Mouse (Mus musculus) heart, embryonic 13.5 days (tissue): ENCODE data around the gene Nphp4. TPM values are rescaled to one million over a fixed set of nuclear protein-coding genes. Genes with fewer than 3 reads are reported as not detected.
A peak's percentile ranks its signal among the peaks of the same experiment; 100 is the strongest.

Experiments used
- ATAC-seq: fragments of 200-750 bp; cut with Nextera tagmentation; 2 replicates; pipeline ENCODE4 v1.8.0; 2017; ENCODE audit warnings: moderate TSS enrichment; ENCODE audit not compliant: insufficient number of reproducible peaks, low FRiP score, low TSS enrichment; ENCODE audit errors: extremely low read depth
- H3K27ac ChIP-seq: fragments of 300-500 bp; sonication (generic); replicated peaks from 2 replicates; pipeline ENCODE4 v1.5.1; 2015; ENCODE audit warnings: moderate library complexity, mild to moderate bottlenecking, inconsistent platforms
- H3K27me3 ChIP-seq: fragments of 300-500 bp; sonication (generic); replicated peaks from 2 replicates; pipeline ENCODE4 v1.6.1; 2015; ENCODE audit warnings: mild to moderate bottlenecking, inconsistent platforms
- H3K36me3 ChIP-seq: fragments of 300-500 bp; sonication (generic); 2 replicates; pipeline ENCODE4 v1.6.1; 2015; ENCODE audit warnings: mild to moderate bottlenecking, inconsistent platforms
- H3K4me1 ChIP-seq: fragments of 300-500 bp; sonication (generic); 2 replicates; pipeline ENCODE4 v1.6.1; 2015; ENCODE audit warnings: inconsistent platforms
- H3K4me2 ChIP-seq: fragments of 300-500 bp; sonication (generic); 2 replicates; pipeline ENCODE4 v1.6.1; 2015; ENCODE audit warnings: inconsistent platforms, mild to moderate bottlenecking, moderate library complexity
- H3K4me3 ChIP-seq: fragments of 300-500 bp; sonication (generic); 2 replicates; pipeline ENCODE4 v1.5.1; 2015; ENCODE audit warnings: moderate library complexity, mild to moderate bottlenecking, inconsistent platforms
- H3K9ac ChIP-seq: fragments of 300-500 bp; sonication (generic); 2 replicates; pipeline ENCODE4 v1.6.1; 2015; ENCODE audit warnings: inconsistent platforms, mild to moderate bottlenecking, moderate library complexity
- H3K9me3 ChIP-seq: fragments of 300-500 bp; sonication (generic); 2 replicates; pipeline ENCODE4 v1.6.1; 2016; ENCODE audit warnings: inconsistent platforms
- WGBS: fragments of 180-500 bp; shearing (Covaris S2); methylation state at CpG from one replicate; pipeline ENCODE4 v1.1.7; 2015; ENCODE audit warnings: mixed read lengths; 5-methylcytosine and 5-hydroxymethylcytosine counted together
- polyA plus RNA-seq: library from polyadenylated mRNA; unstranded; fragments of >200 nt; fragmentation: Nextera tagmentation; extraction: Ambion mirVana; gene quantifications from 2 replicates; pipeline ENCODE4 v1.2.1, GENCODE M21; 2015

Nphp4 gene
- polyA plus RNA-seq, 1 experiment from 2014 or later: 1.7 TPM

DNA sequence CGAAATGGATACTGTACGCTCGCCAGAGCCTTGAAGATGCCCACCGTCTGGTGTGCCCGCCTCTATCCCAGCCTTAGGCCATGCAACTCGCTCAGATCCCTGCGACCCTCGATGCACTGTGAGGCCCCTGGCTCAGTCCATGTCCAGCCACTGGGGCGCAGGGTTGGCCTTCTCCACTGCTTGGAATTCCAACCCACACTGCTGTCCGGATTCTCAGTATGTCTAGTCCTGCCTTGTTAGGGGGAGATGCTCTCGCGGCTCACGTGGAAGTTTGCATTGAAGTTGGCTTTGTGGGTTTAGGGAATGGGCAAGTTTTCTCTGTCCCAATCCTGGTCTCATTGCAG lies 1.7 kb downstream of the Nphp4 start:
- Histone ChIP-seq H3K27ac (peak overlapping the region; percentile 58; the same call in 1 of the 2 replicates), H3K9me3 (no peaks in the 10 kb centered on the region), H3K4me3 (peak overlapping the region; percentile 70), H3K27me3 (peaks cover 42% of the 10 kb centered on the region), H3K4me2 (peak overlapping the region; percentile 88), H3K4me1 (peaks cover 15% of the 10 kb centered on the region), H3K9ac (peak overlapping the region; percentile 86), H3K36me3 (no peaks in the 10 kb centered on the region)
- peak; percentile 20; the same call in 1 of the 2 replicates for ATAC-seq
- WGBS: 2% methylated on average over 13 of the region's 13 CpGs

DNA sequence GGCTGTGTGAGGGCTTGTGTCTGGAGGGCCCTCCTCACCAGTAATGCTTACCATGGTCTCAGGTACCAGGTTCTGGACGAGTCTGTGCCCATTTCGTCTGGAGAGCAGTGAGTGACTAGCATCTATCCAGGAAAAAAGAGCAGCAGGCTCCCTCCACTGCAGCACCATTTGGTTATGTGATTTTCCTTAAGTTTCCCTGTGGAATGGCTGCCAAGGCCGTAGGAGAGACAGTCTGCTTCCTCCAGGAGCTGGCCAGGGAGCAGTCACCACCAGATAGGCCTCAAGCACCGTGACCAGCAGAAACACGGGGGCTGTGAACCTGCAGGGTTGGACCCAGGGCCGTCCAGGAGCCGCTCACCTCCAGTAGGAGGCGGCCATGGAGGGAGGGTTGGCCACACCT lies 3.9 kb downstream of the Nphp4 start:
- WGBS: 49% methylated on average over 8 of the region's 8 CpGs
- Histone ChIP-seq H3K9me3 (no peaks in the 10 kb centered on the region), H3K36me3 (no peaks in the 10 kb centered on the region), H3K27ac (no peak overlapping the region), H3K4me2 (no peak overlapping the region), H3K9ac (no peak overlapping the region), H3K4me3 (no peak overlapping the region), H3K4me1 (peaks cover 15% of the 10 kb centered on the region), H3K27me3 (peaks cover 28% of the 10 kb centered on the region)
- ATAC-seq: no peak

DNA sequence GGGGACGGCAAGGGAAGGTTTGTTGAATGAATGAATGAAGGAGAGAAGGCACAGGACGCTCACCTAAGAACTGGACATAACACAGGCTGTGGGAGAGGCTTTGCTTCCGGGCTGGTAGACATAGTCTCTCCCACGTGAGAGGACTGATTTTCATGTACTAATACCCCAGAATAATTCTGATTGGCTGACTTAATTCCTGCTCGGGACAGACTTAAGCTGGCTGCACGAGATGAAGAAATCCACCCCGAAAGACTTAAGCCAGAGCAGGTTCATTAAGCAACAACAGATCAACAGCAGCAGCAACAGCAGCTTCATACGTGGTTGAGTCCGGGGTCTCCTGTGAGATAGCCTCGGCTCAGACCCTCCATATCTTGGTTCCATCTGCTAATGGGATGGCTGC lies 11.5 kb downstream of the Nphp4 start:
- Histone ChIP-seq H3K4me2 (no peak overlapping the region), H3K9me3 (no peaks in the 10 kb centered on the region), H3K4me1 (peaks cover 11% of the 10 kb centered on the region), H3K36me3 (no peaks in the 10 kb centered on the region), H3K27me3 (no peaks in the 10 kb centered on the region), H3K27ac (no peak overlapping the region), H3K9ac (no peak overlapping the region), H3K4me3 (no peak overlapping the region)
- 77% methylated on average over 10 of the region's 10 CpGs for WGBS
- ATAC-seq: no peak

DNA sequence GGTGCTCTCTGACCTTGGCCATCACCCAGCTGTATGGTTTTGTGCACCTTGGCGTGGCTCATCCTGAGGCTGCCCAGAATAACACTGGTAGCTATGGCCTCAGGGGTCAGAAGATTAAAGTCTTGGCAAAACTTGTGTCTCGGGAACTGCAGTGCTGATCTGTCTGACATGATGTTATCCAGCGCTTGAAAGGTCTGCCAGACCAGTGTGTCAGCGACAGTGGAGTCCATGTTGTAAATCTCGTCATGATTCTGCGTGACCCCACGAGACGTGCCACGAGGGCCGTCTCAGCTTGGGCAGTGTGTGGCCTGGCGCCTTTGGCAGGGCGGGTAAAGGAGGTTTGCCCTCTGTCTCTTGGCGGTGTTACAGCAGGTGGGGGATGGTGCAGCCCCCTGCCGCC lies 13.8 kb downstream of the Nphp4 start:
- Histone ChIP-seq H3K4me1 (peaks cover 11% of the 10 kb centered on the region), H3K4me2 (no peak overlapping the region), H3K27ac (no peak overlapping the region), H3K9ac (no peak overlapping the region), H3K36me3 (no peaks in the 10 kb centered on the region), H3K9me3 (no peaks in the 10 kb centered on the region), H3K4me3 (no peak overlapping the region), H3K27me3 (no peaks in the 10 kb centered on the region)
- no peak for ATAC-seq
- 71% methylated on average over 14 of the region's 14 CpGs for WGBS

DNA sequence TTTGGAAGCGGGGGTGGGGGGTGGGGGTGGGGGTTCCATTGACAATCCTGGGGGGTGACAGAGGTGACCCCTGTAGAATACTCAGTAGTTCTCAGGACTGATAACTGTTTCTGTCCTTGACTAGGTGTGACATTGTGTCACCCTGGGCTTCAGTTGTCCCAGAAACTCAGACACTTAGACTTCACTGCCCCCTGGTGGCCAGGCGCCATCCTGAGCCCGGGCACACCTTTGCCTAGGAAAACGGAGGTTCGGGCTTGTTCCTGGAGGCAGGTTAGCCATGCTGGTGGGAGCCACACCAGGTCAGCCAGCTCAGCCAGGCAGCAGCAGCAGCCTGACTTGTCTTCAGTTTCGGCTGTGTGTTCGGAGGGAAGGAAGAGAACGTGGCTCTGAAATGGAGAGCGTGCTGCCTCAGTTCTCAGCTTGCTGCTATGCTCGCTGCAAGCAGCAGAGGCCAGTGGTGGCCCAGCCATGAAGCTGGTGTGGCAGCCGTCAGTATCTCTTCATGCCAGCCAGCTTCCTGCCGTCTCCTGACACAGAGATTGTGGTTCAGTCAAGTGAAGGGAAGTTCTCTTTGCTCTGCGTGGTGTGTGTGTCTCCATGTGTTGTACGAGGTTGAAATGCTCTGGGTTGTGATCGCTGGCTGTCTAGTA lies 14.9 kb downstream of the Nphp4 start:
- no peaks in the 10 kb centered on the region for H3K27me3 ChIP-seq
- no peaks in the 10 kb centered on the region for H3K9me3 ChIP-seq
- WGBS: 42% methylated on average over 15 of the region's 15 CpGs
- peak overlapping the region; percentile 39 for H3K4me2 ChIP-seq
- H3K9ac ChIP-seq: no peak overlapping the region
- H3K4me1 ChIP-seq: peaks cover 14% of the 10 kb centered on the region
- H3K36me3 ChIP-seq: no peaks in the 10 kb centered on the region
- H3K4me3 ChIP-seq: no peak overlapping the region
- H3K27ac ChIP-seq: no peak overlapping the region
- ATAC-seq: no peak

DNA sequence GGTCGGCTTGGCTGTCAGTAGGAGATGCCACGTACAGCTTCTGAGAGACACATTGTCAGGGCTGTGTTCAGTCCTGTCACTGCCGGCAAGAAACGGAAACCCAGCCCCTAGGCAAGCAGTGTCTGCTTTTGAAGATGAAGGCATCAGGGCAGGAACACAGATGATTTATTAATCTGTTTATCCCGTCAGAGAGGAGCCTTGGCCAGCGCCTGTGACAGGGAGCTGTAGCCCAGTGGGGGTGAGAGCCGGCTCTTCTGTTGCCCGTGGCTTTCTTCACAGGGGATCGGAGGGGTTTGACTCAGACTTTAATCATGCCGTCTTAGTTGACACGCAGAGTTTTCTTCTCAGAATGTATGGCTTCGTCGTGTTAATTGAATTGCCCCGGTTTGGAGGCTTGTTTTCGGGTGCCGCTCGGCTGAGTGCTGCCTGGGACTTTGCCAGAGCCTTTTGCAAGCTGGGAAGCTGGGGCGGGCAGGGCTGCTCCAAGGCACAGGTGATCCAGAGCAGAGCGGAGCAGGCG lies 17.9 kb downstream of the Nphp4 start:
- WGBS: 39% methylated on average over 20 of the region's 20 CpGs
- Histone ChIP-seq H3K9ac (no peak overlapping the region), H3K9me3 (peaks cover 16% of the 10 kb centered on the region), H3K27ac (no peak overlapping the region), H3K36me3 (peaks cover 16% of the 10 kb centered on the region), H3K4me3 (no peak overlapping the region), H3K27me3 (no peaks in the 10 kb centered on the region), H3K4me2 (no peak overlapping the region), H3K4me1 (peaks cover 16% of the 10 kb centered on the region)
- ATAC-seq: no peak

DNA sequence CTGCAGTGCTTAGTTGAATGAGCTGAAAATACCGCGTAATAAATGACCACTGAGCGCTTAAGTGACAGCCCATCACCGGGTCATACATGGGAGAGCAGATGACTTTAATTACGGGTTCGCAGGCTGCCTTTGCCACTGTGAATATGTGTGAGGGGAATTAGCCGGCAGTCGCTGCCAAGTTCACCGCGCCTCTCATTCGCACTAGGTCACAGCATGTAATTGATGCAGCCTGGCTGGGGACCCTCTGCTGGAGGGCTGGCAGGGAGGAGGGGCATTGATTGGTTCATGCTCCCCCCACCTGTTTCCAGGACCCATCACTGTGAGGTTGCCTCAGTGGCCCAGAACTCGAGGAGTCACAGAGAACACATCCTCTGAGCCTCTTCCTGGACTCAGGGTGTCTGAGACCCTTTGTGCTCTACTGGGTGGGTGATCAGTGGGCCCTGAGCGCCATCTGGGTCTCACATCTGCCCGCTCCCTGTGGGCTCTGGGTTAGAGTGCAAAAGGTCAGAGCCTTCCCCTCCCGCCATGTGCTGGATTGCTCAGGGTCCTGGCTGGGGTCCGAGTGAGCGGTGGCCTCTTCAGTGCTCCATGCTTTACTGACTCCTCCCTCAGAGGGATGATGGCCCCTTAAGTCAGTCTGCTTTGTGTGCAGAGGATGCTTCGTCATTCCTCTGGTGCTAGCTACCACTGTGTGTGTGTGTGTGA lies 35.9 kb downstream of the Nphp4 start:
- Histone ChIP-seq H3K9ac (no peak overlapping the region), H3K36me3 (peaks cover 11% of the 10 kb centered on the region), H3K27me3 (no peaks in the 10 kb centered on the region), H3K27ac (no peak overlapping the region), H3K4me1 (no peaks in the 10 kb centered on the region), H3K9me3 (peaks cover 5% of the 10 kb centered on the region), H3K4me2 (no peak overlapping the region), H3K4me3 (no peak overlapping the region)
- WGBS: 74% methylated on average over 18 of the region's 18 CpGs
- ATAC-seq: no peak

DNA sequence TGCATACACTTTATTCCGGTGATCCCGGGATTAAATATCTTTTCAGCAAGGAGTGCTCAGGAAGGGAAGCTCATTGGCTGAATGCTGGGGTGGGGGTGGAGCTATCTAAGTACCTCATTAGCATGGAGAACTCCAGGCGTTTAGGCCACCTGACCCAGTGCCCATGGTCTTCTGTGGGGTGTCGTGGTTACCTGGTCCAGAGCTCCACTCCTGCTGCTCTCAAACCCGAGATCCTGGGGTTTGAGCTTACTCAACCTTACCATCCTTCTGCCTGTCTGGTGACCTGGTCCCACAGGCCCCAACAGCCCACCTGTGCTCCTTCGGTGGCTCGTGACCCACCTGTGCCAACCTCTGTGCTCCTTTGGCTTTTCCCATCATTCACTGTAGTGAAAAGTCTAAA lies 38.4 kb downstream of the Nphp4 start:
- Histone ChIP-seq H3K9ac (no peak overlapping the region), H3K36me3 (no peaks in the 10 kb centered on the region; the same call in none of the 2 replicates), H3K27me3 (no peaks in the 10 kb centered on the region), H3K4me2 (no peak overlapping the region), H3K4me3 (no peak overlapping the region), H3K9me3 (no peaks in the 10 kb centered on the region; the same call in 1 of the 2 replicates), H3K4me1 (no peaks in the 10 kb centered on the region), H3K27ac (no peak overlapping the region)
- ATAC-seq: no peak
- 70% methylated on average over 7 of the region's 7 CpGs for WGBS

DNA sequence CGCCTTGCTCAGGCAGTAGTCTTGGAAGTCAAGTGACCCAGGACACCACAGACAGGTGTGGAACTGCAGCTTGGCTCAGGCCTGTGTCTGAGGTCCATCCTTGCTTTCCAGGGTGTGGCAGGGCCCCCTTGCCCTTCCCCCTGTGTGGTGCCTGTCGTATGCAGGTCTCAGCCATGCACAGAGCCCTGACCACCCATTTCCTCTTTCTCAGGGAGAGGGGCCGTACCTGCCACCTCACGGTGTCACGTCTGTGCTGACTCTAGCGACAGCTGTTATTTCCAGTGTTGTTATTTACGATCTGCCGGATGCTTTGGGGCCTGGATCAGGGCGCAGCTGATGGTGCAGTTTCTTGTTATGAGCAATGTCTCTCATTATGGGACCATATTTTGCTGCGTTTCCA lies 42.6 kb downstream of the Nphp4 start:
- Histone ChIP-seq H3K4me3 (no peak overlapping the region), H3K27me3 (no peaks in the 10 kb centered on the region), H3K9ac (no peak overlapping the region), H3K9me3 (no peaks in the 10 kb centered on the region), H3K27ac (no peak overlapping the region), H3K4me1 (no peaks in the 10 kb centered on the region), H3K36me3 (no peaks in the 10 kb centered on the region), H3K4me2 (no peak overlapping the region)
- no peak for ATAC-seq
- WGBS: 76% methylated on average over 10 of the region's 10 CpGs

DNA sequence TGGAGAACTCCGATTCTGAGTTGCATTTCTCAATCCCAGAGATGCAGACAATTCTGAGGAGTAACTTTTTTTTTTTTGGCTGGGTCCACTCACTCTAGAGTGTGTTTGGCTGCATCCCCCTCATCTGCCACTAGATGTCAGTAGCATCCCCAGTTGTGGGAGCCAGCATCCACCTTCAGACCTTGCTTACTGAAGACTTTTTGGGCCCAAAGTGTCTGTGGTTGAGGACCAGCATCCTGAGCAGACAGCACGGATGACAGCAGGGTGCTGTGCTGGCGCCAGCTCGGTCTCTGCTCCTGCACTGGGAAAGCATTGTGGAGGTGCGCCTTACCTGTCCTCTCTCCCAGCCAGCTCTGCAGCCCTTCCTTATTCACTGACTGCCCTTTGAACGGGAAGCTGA lies 43.6 kb downstream of the Nphp4 start:
- H3K9ac ChIP-seq: no peak overlapping the region
- no peak for ATAC-seq
- no peaks in the 10 kb centered on the region for H3K36me3 ChIP-seq
- no peak overlapping the region for H3K4me3 ChIP-seq
- H3K9me3 ChIP-seq: no peaks in the 10 kb centered on the region
- no peaks in the 10 kb centered on the region for H3K4me1 ChIP-seq
- H3K4me2 ChIP-seq: no peak overlapping the region
- 27% methylated on average over 6 of the region's 6 CpGs for WGBS
- no peaks in the 10 kb centered on the region for H3K27me3 ChIP-seq
- no peak overlapping the region for H3K27ac ChIP-seq

DNA sequence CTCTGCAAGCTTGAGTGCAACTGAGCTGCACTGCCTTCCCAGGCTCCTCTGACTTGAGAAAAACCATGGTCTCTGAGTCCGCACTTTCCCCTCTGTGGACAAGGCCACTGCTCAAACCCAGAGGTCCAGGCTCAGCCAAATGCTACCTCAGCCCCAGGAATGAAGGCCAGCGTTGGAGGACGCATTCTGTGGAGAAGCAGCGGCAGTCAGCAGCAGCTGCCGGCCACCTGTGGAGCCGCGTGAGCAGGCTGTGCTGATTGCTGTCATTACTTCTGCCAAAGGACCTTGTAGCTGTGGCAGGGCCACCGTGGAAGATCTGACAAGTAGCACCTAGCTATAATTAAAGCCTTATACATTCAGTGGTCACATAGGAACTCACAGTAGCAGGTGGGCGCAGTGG lies 56.4 kb downstream of the Nphp4 start:
- Histone ChIP-seq H3K4me1 (0 out of 2 replicates have a peak, but pooled peaks cover 3% of the 10 kb centered on the region), H3K4me2 (no peak overlapping the region)
- 43% methylated on average over 9 of the region's 9 CpGs for WGBS

DNA sequence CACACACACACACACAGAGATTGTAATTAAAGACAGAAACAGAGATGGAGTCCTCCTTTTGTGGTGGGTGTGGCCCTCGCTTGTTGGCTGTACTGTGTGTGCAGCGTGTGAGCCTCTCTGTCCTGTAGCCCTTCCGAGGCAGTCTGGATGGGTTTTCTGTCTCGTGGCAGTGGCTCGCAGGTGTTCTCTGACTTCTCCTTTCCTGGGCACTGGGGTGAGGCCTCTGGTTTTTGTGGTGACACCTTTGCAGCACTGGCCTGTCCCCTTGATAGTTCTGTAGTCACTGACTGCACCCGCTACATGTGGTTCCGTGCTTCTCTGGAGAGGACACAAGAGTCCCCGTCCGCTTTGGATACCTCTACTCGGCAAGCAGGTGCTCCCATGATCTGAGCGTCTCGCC lies 63.2 kb downstream of the Nphp4 start:
- no peaks in the 10 kb centered on the region; the same call in 1 of the 2 replicates for H3K4me1 ChIP-seq
- H3K27ac ChIP-seq: no peak overlapping the region
- no peak overlapping the region for H3K9ac ChIP-seq
- no peak overlapping the region for H3K4me2 ChIP-seq
- H3K27me3 ChIP-seq: no peaks in the 10 kb centered on the region; the same call in 1 of the 2 replicates
- H3K4me3 ChIP-seq: no peak overlapping the region
- ATAC-seq: no peak
- H3K36me3 ChIP-seq: no peaks in the 10 kb centered on the region
- 90% methylated on average over 12 of the region's 12 CpGs for WGBS
- H3K9me3 ChIP-seq: no peaks in the 10 kb centered on the region

More for the DNA sequence above, 56.4 kb downstream of the Nphp4 start:
- Histone ChIP-seq H3K27me3 (peaks cover 11% of the 10 kb centered on the region), H3K36me3 (no peaks in the 10 kb centered on the region), H3K9me3 (no peaks in the 10 kb centered on the region), H3K27ac (no peak overlapping the region), H3K9ac (no peak overlapping the region), H3K4me3 (no peak overlapping the region)
- no peak for ATAC-seq
